Mouse (Mus musculus): ENCODE results near the gene Atxn10. TPM values are rescaled to one million over a fixed set of nuclear protein-coding genes. Genes with fewer than 3 reads are reported as not detected.

Gene Atxn10
- polyA plus RNA-seq, 1 experiment from 2014 or later = 323 TPM

- Histone ChIP-seq H3K4me1 (replicated peaks; ENCODE audit: control insufficient read depth, insufficient read depth, low read length) (peaks cover 7% of the 10 kb centered on the region; the same call in 1 of the 2 replicates), H3K4me2 (ENCODE audit: low read depth, low read length) (no peak overlapping the region), H3K27ac (ENCODE audit: low read length) (no peak overlapping the region), H3K27me3 (ENCODE audit: control insufficient read depth, insufficient read depth, low read depth, low read length) (no peaks in the 10 kb centered on the region), H3K36me3 (ENCODE audit: control insufficient read depth, insufficient read depth, low read length) (no peaks in the 10 kb centered on the region), H3K4me3 (ENCODE audit: low read length) (no peak overlapping the region), H3K9ac (ENCODE audit: low read length) (no peak overlapping the region), H3K9me3 (ENCODE audit: control insufficient read depth, low read length) (no peaks in the 10 kb centered on the region)
- ATAC-seq (ENCODE audit: low read depth) = no peak
- WGBS = 56% methylated on average over 2 of the region's 2 CpGs
Measured at GRCm38 (mm10) chr15:85344673-85345072, 8.6 kb downstream of the Atxn10 start.

- Histone ChIP-seq H3K27ac (ENCODE audit: low read length) (peak overlapping the region; percentile 50), H3K4me1 (replicated peaks; ENCODE audit: control insufficient read depth, insufficient read depth, low read length) (peaks cover 7% of the 10 kb centered on the region; the same call in 1 of the 2 replicates), H3K9me3 (ENCODE audit: control insufficient read depth, low read length) (no peaks in the 10 kb centered on the region), H3K27me3 (ENCODE audit: control insufficient read depth, insufficient read depth, low read depth, low read length) (no peaks in the 10 kb centered on the region), H3K4me3 (ENCODE audit: low read length) (no peak overlapping the region), H3K9ac (ENCODE audit: low read length) (no peak overlapping the region), H3K36me3 (ENCODE audit: control insufficient read depth, insufficient read depth, low read length) (no peaks in the 10 kb centered on the region), H3K4me2 (ENCODE audit: low read depth, low read length) (peak overlapping the region; percentile 25; the same call in 1 of the 2 replicates)
- peak; percentile 80 for ATAC-seq (ENCODE audit: low read depth)
- 59% methylated on average over 6 of the region's 6 CpGs for WGBS
Measured at GRCm38 (mm10) chr15:85347058-85347700, 11.1 kb downstream of the Atxn10 start.

GRCm38 (mm10) chr15:85350144-85350543, 14.1 kb downstream of the Atxn10 start:
- no peak overlapping the region for H3K4me3 ChIP-seq (ENCODE audit: low read length)
- no peak overlapping the region for H3K4me2 ChIP-seq (ENCODE audit: low read depth, low read length)
- WGBS = 70% methylated on average over 2 of the region's 2 CpGs
- H3K36me3 ChIP-seq (ENCODE audit: control insufficient read depth, insufficient read depth, low read length) = no peaks in the 10 kb centered on the region
- no peak overlapping the region for H3K27ac ChIP-seq (ENCODE audit: low read length)
- H3K9me3 ChIP-seq (ENCODE audit: control insufficient read depth, low read length) = no peaks in the 10 kb centered on the region
- H3K9ac ChIP-seq (ENCODE audit: low read length) = no peak overlapping the region
- ATAC-seq (ENCODE audit: low read depth) = no peak
- H3K4me1 ChIP-seq (replicated peaks; ENCODE audit: control insufficient read depth, insufficient read depth, low read length) = peaks cover 10% of the 10 kb centered on the region; the same call in 1 of the 2 replicates
- no peaks in the 10 kb centered on the region for H3K27me3 ChIP-seq (ENCODE audit: control insufficient read depth, insufficient read depth, low read depth, low read length)

- Histone ChIP-seq H3K9me3 (ENCODE audit: control insufficient read depth, low read length) (no peaks in the 10 kb centered on the region), H3K4me1 (replicated peaks; ENCODE audit: control insufficient read depth, insufficient read depth, low read length) (peaks cover 13% of the 10 kb centered on the region), H3K4me2 (ENCODE audit: low read depth, low read length) (no peak overlapping the region), H3K9ac (ENCODE audit: low read length) (no peak overlapping the region), H3K27me3 (ENCODE audit: control insufficient read depth, insufficient read depth, low read depth, low read length) (no peaks in the 10 kb centered on the region), H3K27ac (ENCODE audit: low read length) (no peak overlapping the region), H3K36me3 (ENCODE audit: control insufficient read depth, insufficient read depth, low read length) (no peaks in the 10 kb centered on the region), H3K4me3 (ENCODE audit: low read length) (no peak overlapping the region)
- WGBS = 76% methylated on average over 9 of the region's 9 CpGs
- no peak for ATAC-seq (ENCODE audit: low read depth)
Measured at GRCm38 (mm10) chr15:85354060-85354459, 18.0 kb downstream of the Atxn10 start.

GRCm38 (mm10) chr15:85356112-85356511, 20.1 kb downstream of the Atxn10 start:
- H3K36me3 ChIP-seq (ENCODE audit: control insufficient read depth, insufficient read depth, low read length) = peaks cover 3% of the 10 kb centered on the region; the same call in 1 of the 2 replicates
- ATAC-seq (ENCODE audit: low read depth) = no peak
- H3K4me2 ChIP-seq (ENCODE audit: low read depth, low read length) = no peak overlapping the region
- H3K27ac ChIP-seq (ENCODE audit: low read length) = no peak overlapping the region; the same call in 1 of the 2 replicates
- H3K4me3 ChIP-seq (ENCODE audit: low read length) = no peak overlapping the region
- peaks cover 13% of the 10 kb centered on the region for H3K4me1 ChIP-seq (replicated peaks; ENCODE audit: control insufficient read depth, insufficient read depth, low read length)
- no peaks in the 10 kb centered on the region for H3K9me3 ChIP-seq (ENCODE audit: control insufficient read depth, low read length)
- 50% methylated on average over 6 of the region's 6 CpGs for WGBS
- no peaks in the 10 kb centered on the region for H3K27me3 ChIP-seq (ENCODE audit: control insufficient read depth, insufficient read depth, low read depth, low read length)
- no peak overlapping the region for H3K9ac ChIP-seq (ENCODE audit: low read length)

- no peak for ATAC-seq (ENCODE audit: low read depth)
Measured at GRCm38 (mm10) chr15:85357465-85358225, 21.6 kb downstream of the Atxn10 start.

GRCm38 (mm10) chr15:85359483-85359882, 23.4 kb downstream of the Atxn10 start:
- no peak for ATAC-seq (ENCODE audit: low read depth)
- H3K4me2 ChIP-seq (ENCODE audit: low read depth, low read length) = no peak overlapping the region
- WGBS = 59% methylated on average over 2 of the region's 2 CpGs

More at GRCm38 (mm10) chr15:85357465-85358225, 21.6 kb downstream of the Atxn10 start:
- 91% methylated on average over 4 of the region's 4 CpGs for WGBS
- Histone ChIP-seq H3K4me1 (replicated peaks; ENCODE audit: control insufficient read depth, insufficient read depth, low read length) (peaks cover 13% of the 10 kb centered on the region), H3K4me2 (ENCODE audit: low read depth, low read length) (no peak overlapping the region), H3K4me3 (ENCODE audit: low read length) (no peak overlapping the region), H3K27ac (ENCODE audit: low read length) (no peak overlapping the region), H3K9ac (ENCODE audit: low read length) (no peak overlapping the region), H3K9me3 (ENCODE audit: control insufficient read depth, low read length) (no peaks in the 10 kb centered on the region), H3K36me3 (ENCODE audit: control insufficient read depth, insufficient read depth, low read length) (peaks cover 13% of the 10 kb centered on the region), H3K27me3 (ENCODE audit: control insufficient read depth, insufficient read depth, low read depth, low read length) (no peaks in the 10 kb centered on the region)

GRCm38 (mm10) chr15:85359901-85360300, 23.9 kb downstream of the Atxn10 start:
- peaks cover 17% of the 10 kb centered on the region for H3K36me3 ChIP-seq (ENCODE audit: control insufficient read depth, insufficient read depth, low read length)
- 53% methylated on average over 4 of the region's 4 CpGs for WGBS
- no peaks in the 10 kb centered on the region for H3K9me3 ChIP-seq (ENCODE audit: control insufficient read depth, low read length)
- H3K9ac ChIP-seq (ENCODE audit: low read length) = no peak overlapping the region
- peak; percentile 82 for ATAC-seq (ENCODE audit: low read depth)
- H3K4me3 ChIP-seq (ENCODE audit: low read length) = no peak overlapping the region
- H3K4me1 ChIP-seq (replicated peaks; ENCODE audit: control insufficient read depth, insufficient read depth, low read length) = peaks cover 12% of the 10 kb centered on the region
- no peak overlapping the region for H3K4me2 ChIP-seq (ENCODE audit: low read depth, low read length)
- H3K27me3 ChIP-seq (ENCODE audit: control insufficient read depth, insufficient read depth, low read depth, low read length) = no peaks in the 10 kb centered on the region
- H3K27ac ChIP-seq (ENCODE audit: low read length) = peak overlapping the region; percentile 1

More at GRCm38 (mm10) chr15:85359483-85359882, 23.4 kb downstream of the Atxn10 start:
- H3K9me3 ChIP-seq (ENCODE audit: control insufficient read depth, low read length) = no peaks in the 10 kb centered on the region
- H3K4me1 ChIP-seq (replicated peaks; ENCODE audit: control insufficient read depth, insufficient read depth, low read length) = peaks cover 13% of the 10 kb centered on the region
- H3K27me3 ChIP-seq (ENCODE audit: control insufficient read depth, insufficient read depth, low read depth, low read length) = no peaks in the 10 kb centered on the region
- H3K9ac ChIP-seq (ENCODE audit: low read length) = no peak overlapping the region
- peaks cover 17% of the 10 kb centered on the region for H3K36me3 ChIP-seq (ENCODE audit: control insufficient read depth, insufficient read depth, low read length)
- peak overlapping the region; percentile 1 for H3K27ac ChIP-seq (ENCODE audit: low read length)
- no peak overlapping the region for H3K4me3 ChIP-seq (ENCODE audit: low read length)

- peaks cover 30% of the 10 kb centered on the region for H3K36me3 ChIP-seq (ENCODE audit: control insufficient read depth, insufficient read depth, low read length)
- ATAC-seq (ENCODE audit: low read depth) = no peak
- no peaks in the 10 kb centered on the region for H3K9me3 ChIP-seq (ENCODE audit: control insufficient read depth, low read length)
- 88% methylated on average over 3 of the region's 3 CpGs for WGBS
- H3K4me1 ChIP-seq (replicated peaks; ENCODE audit: control insufficient read depth, insufficient read depth, low read length) = 0 out of 2 replicates have a peak, but pooled peaks cover 3% of the 10 kb centered on the region
- no peaks in the 10 kb centered on the region for H3K27me3 ChIP-seq (ENCODE audit: control insufficient read depth, insufficient read depth, low read depth, low read length)
- no peak overlapping the region for H3K4me2 ChIP-seq (ENCODE audit: low read depth, low read length)
- H3K27ac ChIP-seq (ENCODE audit: low read length) = no peak overlapping the region
- no peak overlapping the region for H3K9ac ChIP-seq (ENCODE audit: low read length)
- H3K4me3 ChIP-seq (ENCODE audit: low read length) = no peak overlapping the region
Measured at GRCm38 (mm10) chr15:85364366-85364765, 28.3 kb downstream of the Atxn10 start.

Measured in lung, embryonic 16.5 days (tissue).